Mouse (Mus musculus): Measurements from ENCODE around the gene Gm49336.

The Gm49336 gene

DNA sequence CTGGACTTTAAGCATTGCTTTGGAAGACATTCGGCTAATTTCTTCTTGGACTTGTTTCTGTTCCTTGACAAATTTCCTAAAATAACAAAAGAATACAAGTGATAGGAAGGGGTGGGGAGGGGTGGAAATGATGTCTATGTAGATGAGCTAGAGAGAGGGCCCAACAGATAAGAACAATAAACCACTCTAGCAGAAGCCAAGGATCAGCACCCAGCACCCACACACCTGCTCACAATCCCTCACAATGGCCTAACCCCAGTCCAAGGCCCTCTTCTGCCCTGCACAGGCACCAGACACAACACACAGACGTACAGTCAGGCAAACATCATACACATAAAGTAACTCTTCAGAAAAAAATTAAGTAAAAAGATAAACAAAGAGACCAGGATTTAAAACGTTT is 12.8 kb downstream of the Gm49336 start:
- DNase-seq (ENCODE audit: low read depth, low spot score): no peak

DNA sequence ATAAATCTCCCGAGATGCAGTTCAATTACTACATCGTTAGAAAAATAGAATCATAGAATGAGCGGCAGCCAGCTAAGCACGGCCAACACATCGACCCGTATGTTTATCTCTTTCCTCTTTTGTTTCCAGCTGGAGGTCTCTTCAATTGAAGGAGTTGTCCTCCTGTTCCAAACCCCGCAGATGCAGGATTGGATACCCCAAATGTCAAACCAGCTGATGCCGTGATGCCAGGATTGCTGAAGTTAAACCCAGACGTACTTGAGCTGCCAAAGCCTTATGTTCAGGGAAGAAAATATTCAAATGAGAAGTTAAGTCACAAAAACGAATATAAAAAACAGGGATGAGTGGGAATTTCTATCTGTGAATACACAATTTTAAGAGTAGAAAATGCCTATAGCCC is 31.4 kb downstream of the Gm49336 start:
- DNase-seq (ENCODE audit: low read depth, low spot score): no peak

DNA sequence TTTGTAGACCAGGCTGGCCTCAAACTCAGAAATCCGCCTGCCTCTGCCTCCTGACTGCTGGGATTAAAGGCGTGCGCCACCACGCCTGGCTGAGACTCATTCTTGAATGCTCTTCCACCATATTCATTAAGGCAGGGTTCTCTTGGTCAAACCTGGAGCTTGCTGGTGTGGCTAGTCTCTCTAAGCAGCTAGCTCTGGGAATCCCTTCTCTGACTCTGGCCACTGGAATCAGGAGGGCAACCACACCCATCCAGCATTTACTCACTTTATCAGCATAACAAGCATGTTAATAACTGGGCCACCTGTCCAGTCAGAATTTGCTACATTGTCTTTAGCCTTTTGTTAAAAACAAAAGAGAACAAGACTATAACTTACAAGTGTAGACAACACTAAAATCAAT is 33.7 kb downstream of the Gm49336 start:
- no peak for DNase-seq (ENCODE audit: low read depth, low spot score)

DNA sequence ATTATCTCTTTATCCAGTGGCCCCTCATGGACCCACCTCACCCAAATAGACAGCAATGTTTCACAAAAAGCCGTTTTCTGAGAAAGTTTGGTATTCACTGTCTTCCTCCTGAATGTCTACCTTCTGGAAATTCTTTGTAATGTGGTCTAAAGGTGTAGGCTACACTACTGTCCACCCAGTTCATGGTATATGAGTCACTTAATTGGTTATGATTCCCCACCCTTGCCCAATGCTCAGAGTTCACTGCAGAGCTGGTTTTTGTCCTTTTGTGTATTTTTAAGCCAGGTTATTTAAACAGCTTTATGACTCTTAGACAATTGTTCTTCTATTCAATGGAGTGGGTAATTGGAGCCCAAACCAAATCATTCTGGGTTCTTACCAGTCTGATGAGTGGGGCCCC is 35.2 kb downstream of the Gm49336 start:
- DNase-seq (ENCODE audit: low read depth, low spot score): no peak

DNA sequence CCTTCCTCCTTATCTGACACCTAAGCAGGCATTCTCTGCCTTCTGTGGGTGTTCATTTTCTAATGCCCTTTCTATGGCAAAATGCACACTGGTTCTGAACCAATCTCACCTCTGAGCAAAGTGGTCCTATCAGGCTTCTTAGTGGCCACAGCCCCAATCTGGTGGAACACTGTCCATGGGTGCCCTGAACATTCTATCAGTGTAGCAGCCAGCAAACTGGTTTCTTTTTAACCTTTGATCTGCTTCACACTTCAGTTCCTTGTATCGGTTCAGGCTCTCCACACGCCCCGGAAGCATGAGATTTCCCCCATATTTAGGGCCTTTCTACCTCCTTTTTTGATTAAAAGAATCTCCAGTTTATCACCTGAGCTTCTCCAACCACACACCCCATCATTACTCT is 36.3 kb downstream of the Gm49336 start:
- DNase-seq (ENCODE audit: low read depth, low spot score): no peak

DNA sequence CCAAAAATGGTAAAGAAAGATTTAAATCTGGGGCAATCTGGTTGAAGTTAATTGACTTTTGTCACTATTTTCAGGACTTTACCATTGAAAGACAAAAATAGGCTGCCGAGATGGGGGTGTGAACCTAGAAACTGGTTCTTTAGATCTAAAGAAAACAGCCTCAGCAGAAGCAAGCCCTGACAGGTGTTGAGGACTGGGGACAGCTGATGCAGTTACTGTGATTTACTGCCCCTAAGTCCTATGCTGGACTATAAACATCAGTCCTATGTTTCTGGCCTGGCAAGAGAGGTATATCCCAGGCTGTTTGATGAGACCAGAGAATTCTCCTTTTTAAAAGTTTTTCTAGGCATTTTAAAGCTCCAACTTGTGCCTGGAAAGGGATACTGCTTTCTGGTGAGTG is 37.3 kb downstream of the Gm49336 start:
- DNase-seq (ENCODE audit: low read depth, low spot score): no peak

DNA sequence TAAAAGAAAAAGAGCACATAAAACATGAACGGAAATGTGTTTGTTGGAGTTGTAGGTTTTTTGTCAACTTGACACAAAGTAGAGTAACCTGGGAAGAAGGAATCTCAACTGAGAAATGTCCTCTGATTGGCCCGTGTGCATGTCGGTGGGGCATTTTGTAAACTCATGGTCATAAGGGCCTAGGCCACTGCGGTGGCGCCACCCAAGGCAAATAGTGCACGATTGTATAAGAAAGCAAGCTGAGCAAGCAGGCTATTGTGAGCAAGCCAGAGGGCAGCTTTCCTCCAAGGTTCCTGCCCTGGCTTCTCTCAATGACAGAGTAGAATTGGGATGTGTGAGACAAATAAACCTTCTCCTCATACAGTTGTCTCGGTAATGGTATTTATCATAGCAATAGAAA is 42.1 kb downstream of the Gm49336 start:
- DNase-seq (ENCODE audit: low read depth, low spot score): no peak

DNA sequence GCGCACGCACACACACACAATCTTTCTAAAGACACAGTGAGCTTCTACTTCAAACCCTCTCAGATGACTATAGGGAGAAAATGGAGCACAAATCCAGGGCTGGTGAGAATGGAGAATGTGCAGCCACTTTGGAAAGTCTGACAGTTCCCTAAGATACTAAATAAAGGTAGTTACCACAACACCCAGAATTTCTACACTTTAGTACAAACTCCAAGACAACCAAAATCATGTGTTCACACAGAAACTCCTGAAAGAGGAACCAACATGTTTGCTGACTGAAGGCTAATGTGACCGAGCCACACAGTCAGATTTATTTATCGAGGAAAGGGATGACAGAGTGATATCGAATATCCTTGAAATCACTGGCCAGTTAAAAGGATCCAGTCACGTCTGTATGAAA is 46.3 kb downstream of the Gm49336 start:
- no peak for DNase-seq (ENCODE audit: low read depth, low spot score)

DNA sequence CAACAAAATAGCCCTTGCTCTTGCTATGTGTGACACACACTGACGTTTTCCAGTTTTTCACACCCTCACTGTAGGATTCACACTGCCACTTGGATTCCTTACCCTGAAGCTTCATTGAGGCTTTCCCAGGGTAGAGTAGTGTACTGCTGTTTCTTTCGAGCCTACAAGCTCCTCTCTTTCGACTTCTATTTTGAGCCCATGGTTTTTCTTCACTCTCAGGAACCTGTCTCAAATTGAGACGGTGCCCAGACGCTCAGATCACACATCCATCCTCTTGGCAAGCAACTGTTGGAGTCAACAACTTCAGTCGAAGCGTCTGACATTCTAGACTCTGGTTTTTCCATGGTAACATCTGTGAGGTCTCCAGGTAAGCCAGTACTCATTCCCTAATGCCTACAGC is 54.4 kb downstream of the Gm49336 start, which contains the start of gene Atp8a2:
Gene Atp8a2 (minus strand): TSS at position 296 of the 400 bp plus-strand sequence.
- no peak for DNase-seq (ENCODE audit: low read depth, low spot score)

DNA sequence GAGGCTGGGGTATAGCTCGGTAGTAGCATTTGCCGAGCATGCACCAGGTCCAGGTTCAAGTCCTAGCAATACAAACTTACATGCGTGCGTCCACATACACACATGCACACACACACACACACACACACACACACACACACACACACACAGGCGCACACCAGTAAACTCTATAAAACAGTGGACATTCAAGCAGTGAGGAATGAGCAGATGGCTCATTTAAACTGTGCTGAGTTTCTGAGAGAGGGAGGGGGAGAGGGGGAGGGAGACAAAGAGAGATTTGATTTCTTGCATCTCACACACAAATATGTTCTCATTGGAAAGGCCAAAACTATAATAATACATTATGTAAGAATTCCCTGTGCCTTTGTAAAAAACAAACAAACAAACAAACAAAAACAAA is 55.3 kb downstream of the Gm49336 start:
- DNase-seq (ENCODE audit: low read depth, low spot score): no peak

DNA sequence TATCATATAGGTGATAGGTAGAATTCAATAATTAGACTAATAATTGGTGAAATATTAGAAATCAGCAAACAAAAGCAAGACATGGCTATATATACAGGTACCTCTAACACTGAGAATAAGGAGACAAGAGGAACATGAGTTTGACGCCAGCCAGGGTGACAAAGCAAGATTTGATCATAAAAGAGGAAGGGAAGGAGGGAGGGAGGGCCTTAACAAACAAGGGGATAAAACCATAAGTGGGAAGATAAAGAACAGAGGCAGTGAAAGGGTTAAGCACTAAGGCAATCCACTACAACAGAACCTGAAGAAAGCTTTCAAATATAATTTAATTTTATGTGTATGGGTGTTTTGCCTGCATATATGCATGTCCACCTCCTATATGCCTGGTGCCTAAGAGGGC is 56.7 kb downstream of the Gm49336 start:
- DNase-seq (ENCODE audit: low read depth, low spot score): no peak

DNA sequence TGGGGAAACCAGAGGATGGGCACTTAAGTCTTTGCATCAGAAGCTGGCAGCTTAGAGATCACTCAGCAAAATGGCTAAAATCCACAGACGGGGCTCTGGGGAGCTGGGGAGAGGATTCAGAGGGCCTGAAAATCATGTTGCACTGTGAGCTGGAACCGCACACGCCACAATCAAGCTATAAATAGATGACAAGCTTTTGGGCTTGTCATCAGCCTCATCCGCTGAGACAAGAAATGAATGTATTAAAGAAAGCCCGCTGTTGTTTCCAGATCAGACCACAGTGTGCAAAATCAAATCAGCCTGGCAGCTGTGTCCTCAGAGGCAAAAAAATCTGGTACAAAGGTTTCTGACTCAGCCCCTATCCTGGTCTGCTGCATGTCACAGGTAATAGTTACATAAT is 61.5 kb downstream of the Gm49336 start:
- no peak for DNase-seq (ENCODE audit: low read depth, low spot score)

DNA sequence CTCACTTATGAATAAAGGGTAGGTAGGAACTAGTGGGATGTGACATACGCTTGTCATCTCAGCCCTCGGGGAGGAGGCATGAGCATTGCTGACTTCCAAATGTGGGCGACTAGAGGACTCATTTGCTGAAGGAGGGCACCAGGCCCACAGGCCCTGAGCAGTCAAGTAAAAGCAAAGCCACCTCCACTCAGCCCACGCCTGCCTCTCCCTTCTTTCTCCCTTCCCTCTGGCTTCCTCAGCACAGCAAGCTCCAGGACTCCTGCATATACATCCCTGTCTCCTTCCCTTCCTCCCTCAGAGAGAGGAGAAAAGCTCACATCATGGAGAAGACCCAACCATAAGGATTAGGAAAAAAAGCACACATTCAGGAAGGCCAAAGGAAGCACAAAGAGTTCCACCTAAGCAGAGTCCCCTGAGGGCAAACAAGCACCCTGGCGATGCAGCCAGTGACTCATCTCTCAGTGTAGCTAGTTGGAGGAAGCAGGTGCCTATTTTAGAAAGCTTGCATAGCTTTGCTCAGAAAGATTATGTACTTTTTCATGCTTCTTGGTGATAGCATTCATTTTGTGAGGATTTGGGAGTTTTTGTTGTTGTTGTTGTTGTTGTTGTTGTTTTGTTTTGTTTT is 63.0 kb downstream of the Gm49336 start:
- no peak for DNase-seq (ENCODE audit: low read depth, low spot score)

DNA sequence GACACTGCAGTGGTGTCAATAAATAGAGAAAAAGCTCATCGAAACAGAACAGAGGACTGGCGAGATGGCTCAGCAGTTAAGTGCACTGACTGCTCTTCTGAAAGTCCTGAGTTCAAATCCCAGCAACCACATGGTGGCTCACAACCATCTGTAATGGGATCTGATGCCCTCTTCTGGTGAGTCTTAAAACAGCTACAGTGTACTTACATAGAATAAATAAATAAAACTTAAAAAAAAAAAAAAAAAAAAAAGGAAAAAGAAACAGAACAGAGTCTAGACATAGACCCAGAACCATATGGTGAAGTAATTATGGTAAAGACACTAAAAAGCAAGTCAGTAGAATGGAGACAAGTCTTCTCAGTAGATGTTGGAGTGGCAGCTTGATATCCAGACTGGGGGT is 70.0 kb downstream of the Gm49336 start:
- no peak for DNase-seq (ENCODE audit: low read depth, low spot score)

DNA sequence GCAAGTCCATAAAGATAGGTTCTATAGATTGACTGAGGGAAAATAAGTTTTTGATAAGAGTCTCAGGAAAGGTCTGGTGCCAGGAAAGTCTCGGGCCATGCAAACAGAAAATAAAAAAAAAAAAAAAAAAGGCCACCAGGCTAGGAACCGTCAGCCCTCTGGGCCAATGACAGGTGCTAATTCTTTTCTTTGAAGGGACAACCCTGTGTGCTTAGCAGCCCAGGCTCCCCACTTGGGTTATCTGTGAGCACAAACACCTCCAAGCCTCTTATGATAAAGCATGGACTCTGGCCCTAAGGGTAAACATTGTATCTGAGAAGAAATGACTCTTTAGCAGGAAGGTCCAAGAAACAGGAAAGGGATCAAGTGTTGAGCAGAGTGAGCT is 72.7 kb downstream of the Gm49336 start:
- DNase-seq (ENCODE audit: low read depth, low spot score): no peak

DNA sequence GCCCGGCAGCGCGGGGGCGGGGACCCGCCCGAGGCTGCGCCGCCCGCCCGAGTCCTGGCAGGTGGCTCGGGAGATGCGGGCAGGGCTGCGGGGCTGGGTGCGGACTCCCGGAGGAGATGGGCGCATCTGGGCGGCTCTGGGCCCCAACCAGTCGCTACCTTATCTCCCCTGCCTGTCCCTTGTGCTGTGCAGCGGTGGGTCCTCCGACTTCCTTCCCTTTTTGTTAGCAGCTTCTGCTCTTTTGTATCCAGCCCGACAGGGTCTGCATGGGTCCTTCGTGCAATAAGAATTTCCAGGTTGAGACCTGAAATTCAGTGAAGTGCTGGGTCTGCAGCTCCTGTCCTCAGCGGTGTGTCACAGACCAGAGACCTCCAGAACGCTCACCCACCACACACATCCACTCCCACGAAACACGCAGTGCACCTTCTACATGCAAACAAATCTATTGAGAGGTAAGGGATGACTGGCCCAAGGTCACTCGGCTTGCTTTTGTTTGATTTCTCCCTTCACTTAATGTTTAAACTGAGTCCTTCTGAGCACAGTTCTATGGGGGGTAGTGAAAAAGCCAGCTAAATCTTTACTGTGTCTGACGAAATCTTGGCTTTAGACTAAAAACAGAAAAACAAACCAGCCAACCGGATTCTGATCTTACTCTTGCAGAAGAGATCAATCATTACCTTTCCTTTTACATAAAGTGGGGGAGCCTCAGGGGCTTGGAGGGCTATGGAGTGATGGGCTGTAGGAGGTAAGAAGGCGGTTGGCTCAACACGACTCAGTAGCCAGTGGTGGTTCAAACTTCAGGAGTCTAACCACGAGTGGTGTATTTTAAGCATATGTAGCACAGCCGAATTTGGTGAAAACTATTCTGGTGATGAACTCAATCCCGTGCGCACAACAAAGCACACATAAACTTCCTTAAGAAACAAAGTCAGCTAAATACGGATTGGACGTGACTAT is 73.4 kb downstream of the Gm49336 start:
- peak; percentile 29 for DNase-seq (ENCODE audit: low read depth, low spot score)

DNA sequence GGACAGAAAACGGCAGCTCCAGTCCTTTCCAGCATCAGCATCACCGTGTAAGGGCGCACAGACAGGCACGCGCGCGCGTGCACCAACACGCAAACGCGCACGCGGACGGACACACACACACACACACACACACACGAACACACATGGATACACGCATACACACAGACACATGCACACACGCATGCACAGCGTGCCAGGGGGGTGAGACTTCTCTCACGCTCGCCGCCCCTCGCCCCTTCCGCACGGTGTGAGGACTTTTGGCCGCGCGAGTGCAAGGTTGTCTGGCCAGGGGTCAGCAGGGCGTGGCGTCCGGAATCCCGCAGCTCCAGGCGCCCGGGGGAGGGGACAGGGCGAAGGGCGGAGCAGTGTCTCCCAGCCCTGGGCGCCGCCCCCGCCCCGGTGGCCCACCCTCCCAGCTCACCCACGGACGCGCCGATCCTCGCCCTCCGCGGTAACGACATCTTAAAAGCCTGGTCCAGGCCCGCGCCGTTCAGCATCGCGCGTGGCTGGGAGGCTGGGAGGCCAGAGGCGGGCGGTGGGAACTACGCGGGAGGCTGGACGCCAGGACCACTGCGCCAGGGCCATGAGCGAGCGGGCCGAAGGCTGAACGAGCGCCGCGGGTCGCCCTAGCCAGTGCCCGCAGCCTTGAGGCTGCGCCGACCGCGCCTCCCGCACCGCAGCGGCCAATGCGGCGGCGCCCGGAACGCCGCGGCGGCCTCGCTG is 74.3 kb downstream of the Gm49336 start:
- DNase-seq (ENCODE audit: low read depth, low spot score): peak; percentile 30

DNA sequence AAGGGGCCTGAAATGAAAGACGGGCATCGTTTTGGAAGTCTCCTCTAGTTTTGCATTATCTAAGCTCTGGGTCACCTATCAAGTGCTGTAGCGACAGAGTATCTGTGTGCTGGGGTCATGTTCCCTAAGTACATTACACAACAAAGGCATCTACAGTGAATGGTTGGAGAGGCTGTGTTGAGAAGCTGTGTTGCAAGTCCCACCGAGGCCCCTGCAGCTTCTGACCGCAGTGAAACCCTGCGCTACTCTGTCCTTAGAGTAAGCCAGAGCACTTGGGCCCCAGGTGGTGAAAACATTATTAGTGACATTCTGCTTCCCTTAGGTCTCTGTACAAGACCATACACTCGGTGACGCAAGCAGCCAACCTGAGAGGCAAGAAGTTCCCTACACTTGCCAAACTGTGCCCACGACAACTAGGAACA is 74.8 kb downstream of the Gm49336 start:
- DNase-seq (ENCODE audit: low read depth, low spot score): no peak

DNA sequence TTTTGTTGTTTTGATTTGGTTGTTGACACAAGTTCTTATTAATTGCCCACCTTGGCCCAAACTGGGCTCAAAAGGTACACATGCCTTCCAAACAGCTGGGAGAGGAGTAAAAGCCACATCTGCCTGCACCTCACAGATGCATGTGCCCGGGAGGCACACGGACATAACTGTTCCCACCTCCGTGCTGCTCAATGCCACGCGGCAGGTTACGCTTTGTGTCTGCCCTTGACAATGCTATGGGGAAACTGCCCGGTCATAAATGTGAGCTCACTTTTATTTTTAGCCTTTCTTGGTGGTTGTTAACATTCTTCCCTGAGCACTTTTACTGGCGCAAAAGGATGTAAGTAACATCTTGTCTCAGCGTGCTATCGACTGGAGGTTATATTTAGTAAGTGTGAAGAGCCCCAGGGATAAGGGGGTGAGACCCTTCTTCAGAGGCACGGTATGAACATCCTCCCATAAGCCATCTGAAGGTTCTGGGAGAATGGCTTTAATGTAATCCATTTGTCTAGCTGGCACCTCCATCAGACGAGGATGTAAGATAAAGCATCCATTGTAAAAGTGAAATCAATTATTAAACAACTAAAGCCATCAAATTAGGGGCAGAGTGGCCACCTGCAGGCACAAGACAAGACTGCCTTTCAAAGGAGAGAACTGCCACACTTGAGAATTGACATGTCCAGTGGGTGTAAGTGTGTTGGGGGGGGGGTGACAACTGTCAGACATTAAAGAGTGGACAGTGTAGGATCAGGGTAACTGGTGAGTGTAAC is 78.8 kb downstream of the Gm49336 start:
- DNase-seq (ENCODE audit: low read depth, low spot score): no peak

DNA sequence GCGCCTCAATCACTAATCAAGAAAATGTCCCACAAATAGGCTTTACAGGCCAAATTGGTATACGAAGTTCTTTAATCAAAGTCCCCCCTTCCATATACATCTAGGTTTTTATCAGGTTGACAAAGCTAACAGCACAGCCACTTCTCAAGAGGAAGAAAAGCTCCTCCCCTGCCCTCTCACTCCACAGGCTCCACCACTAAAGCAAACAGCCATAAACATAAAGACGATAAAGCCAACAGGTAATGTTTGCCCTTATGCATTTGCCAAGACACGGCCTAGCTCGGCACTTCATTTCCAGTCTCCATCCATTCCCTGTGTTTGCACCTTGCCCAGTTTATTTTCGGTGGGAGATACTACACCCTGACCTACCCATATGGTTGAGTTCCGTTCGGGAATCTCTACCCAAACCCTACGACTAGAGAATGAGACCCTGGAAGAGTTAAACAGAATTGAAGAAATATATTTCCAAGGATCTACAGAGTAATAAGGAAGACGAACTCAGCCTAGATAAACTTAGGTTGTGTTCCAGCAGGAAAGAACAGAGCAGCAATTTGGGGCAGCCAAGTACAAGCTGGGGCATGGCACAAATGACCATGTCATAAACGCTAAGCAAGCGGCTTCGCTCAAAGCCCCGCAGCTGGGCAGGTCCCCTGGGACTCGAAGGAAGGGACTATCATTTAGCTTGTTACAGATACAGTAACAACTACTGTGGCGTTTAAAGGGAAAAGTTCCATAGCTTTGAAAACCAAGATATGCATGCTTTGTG is 80.3 kb downstream of the Gm49336 start:
- no peak for DNase-seq (ENCODE audit: low read depth, low spot score)

DNA sequence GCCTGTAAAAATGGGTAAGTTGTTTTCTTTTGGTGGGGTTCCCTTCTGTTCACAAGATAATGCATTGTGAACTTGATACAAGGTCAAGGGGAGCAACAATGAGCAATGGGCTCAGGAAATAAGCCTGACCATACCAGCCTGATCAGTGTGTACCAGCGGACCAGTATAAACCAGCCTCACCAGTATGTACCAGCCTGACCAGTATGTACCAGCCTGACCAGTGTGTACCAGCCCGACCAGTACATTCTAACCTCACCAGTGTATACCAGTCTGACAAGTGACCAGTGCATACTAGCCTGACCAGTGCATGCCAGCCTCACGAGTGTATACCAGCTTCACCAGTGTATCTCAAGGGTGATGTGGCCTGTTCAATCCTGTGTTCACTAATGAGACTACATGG is 87.9 kb downstream of the Gm49336 start:
- no peak for DNase-seq (ENCODE audit: low read depth, low spot score)

Data from CD4-positive, CD25-positive, alpha-beta regulatory T cell, adult 2 months (primary cell).